Mouse (Mus musculus) cerebellum, adult 2 months (tissue): ENCODE results near the gene Etv1.

ENCODE experiments used
- CTCF ChIP-seq: fragments of 200-500 bp; IDR thresholded peaks from 2 replicates; pipeline ENCODE4 v1.5.1; 2011; ENCODE audit warnings: low read depth, mild to moderate bottlenecking, control low read depth, low read length, moderate library complexity, borderline replicate concordance; ENCODE audit not compliant: insufficient read depth
- POLR2A ChIP-seq: fragments of 200-500 bp; IDR thresholded peaks from 2 replicates; pipeline ENCODE4 v1.6.1; 2011; ENCODE audit warnings: low read length, control low read depth, borderline replicate concordance; ENCODE audit not compliant: insufficient read depth

DNA sequence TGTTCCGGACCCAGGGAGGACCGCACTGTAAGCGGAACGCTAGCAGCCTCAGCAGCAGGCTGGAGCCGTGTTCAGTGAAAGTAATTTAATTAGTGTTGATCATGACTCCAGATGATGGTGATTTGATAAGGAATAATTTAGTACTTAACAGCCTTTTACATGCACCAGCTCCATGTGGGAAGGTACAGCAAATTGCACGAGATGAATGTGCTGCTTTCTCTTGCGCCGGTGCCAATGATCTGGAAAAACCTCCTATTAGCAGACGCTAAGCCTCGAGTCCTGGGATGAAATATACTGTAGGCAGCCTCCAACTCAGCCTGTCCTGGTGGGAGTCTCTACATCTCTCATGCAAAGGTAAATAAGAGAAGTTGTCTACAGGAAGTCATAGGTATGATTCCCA, 45.2 kb downstream of the Etv1 start:
- TF ChIP-seq CTCF: no peak
- TF ChIP-seq POLR2A: no peak
